In the genomic region with DNA sequence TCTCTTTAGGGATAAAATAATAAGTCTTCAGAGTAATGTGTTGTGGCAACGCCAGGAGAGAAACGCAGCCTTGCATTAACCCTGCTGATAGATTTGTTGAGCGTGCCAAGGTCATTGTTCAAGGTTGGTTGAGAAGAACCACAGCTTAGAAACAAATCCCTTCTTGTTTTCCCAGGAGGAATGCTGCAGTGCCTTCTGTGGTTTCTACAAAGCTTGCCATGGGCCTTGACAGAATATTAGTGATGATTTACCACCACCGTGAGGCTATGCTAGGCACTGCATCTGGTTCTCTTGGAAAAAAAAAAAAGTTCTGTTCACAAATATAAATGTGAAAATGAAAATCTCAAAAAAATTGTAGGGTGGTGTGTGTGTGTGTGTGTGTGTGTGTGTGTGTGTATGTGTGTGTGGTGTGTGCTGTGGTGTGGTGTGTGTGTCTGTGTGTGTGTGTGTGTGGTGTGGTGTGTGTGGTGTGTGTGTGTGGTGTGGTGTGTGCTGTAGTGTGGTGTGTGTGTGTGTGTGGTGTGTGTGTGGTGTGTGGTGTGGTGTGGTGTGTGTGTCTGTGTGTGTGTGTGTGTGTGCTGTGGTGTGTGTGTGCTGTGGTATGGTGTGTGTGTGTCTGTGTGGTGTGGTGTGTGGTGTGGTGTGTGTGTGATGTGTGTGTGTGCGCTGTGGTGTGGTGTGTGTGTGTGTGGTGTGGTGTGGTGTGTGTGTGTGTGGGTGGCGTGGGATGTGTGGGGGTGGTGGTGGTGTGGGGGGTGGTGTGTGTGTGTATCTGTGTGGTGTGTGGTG, we compare ENCODE assay signal across 8 mouse cellular contexts.
DNase-seq lines count a peak whose midpoint lies in the region; ATAC-seq and TF ChIP-seq lines count a peak whose summit lies in the region.

No protein-coding gene starts in this region.

- no peak for TF ChIP-seq POLR2A in cortical plate, adult 2 months (IDR thresholded peaks at IDR 0.05; ENCODE audit: extremely low read depth, insufficient read depth, low read length)
- TF ChIP-seq POLR2A in kidney, adult 2 months (IDR thresholded peaks at IDR 0.05; ENCODE audit: low read depth, low read length) = no peak

- no peak overlapping the region for H3K9ac ChIP-seq in neural tube, embryonic 13.5 days

- no peaks in the 10 kb centered on the region for H3K36me3 ChIP-seq in kidney, adult 2 months (ENCODE audit: control insufficient read depth, insufficient read depth, low read length)
- H3K36me3 ChIP-seq in limb, embryonic 10.5 days = no peaks in the 10 kb centered on the region
- H3K36me3 ChIP-seq in neural tube, embryonic 13.5 days = no peaks in the 10 kb centered on the region

- peak; percentile 59 for DNase-seq in urinary bladder, postnatal 14 days (ENCODE audit: low spot score)
- DNase-seq in urinary bladder, adult 2 months (ENCODE audit: low spot score) = no peak
- peak; percentile 22 for DNase-seq in gonadal fat pad, adult 2 months (ENCODE audit: low read depth)
- DNase-seq in kidney, adult 2 months = peak; percentile 65
- peak; percentile 46 for DNase-seq in limb, embryonic 10.5 days (ENCODE audit: low spot score)
- DNase-seq in T-cell, adult 2 months (ENCODE audit: low spot score) = no peak

- H3K4me3 ChIP-seq in cortical plate, adult 2 months (ENCODE audit: insufficient read depth, low read length) = no peak overlapping the region
- no peak overlapping the region for H3K4me3 ChIP-seq in kidney, adult 2 months (ENCODE audit: insufficient read depth, low read depth, low read length)
- no peak overlapping the region for H3K4me3 ChIP-seq in limb, embryonic 10.5 days
- no peak overlapping the region for H3K4me3 ChIP-seq in neural tube, embryonic 13.5 days

- H3K27ac ChIP-seq in cortical plate, adult 2 months (ENCODE audit: insufficient read depth, low read length) = no peak overlapping the region
- H3K27ac ChIP-seq in kidney, adult 2 months (ENCODE audit: insufficient read depth, low read depth, low read length) = no peak overlapping the region
- no peak overlapping the region for H3K27ac ChIP-seq in limb, embryonic 10.5 days
- no peak overlapping the region; the same call in 1 of the 2 replicates for H3K27ac ChIP-seq in neural tube, embryonic 13.5 days (replicated peaks)

- TF ChIP-seq CTCF in cortical plate, adult 2 months (IDR thresholded peaks at IDR 0.05; ENCODE audit: extremely low read depth, insufficient read depth, low read length) = peak; percentile 64
- peak; percentile 36; the same call in 1 of the 2 replicates for TF ChIP-seq CTCF in kidney, adult 2 months (conservative IDR thresholded peaks at IDR 0.05; ENCODE audit: insufficient read depth, insufficient read length, low read depth, low read length)

- peaks cover 8% of the 10 kb centered on the region; the same call in 1 of the 2 replicates for H3K4me1 ChIP-seq in cortical plate, adult 2 months (ENCODE audit: control insufficient read depth, insufficient read depth, low read length)
- H3K4me1 ChIP-seq in kidney, adult 2 months (ENCODE audit: control insufficient read depth, insufficient read depth, low read length) = no peaks in the 10 kb centered on the region
- H3K4me1 ChIP-seq in limb, embryonic 10.5 days = 0 out of 2 replicates have a peak, but pooled peaks cover 4% of the 10 kb centered on the region
- H3K4me1 ChIP-seq in neural tube, embryonic 13.5 days (replicated peaks) = peaks cover 37% of the 10 kb centered on the region

- H3K9me3 ChIP-seq in limb, embryonic 10.5 days (replicated peaks) = no peaks in the 10 kb centered on the region
- H3K9me3 ChIP-seq in neural tube, embryonic 13.5 days = no peaks in the 10 kb centered on the region

- H3K27me3 ChIP-seq in kidney, adult 2 months (replicated peaks; ENCODE audit: control insufficient read depth, insufficient read depth, low read length) = no peaks in the 10 kb centered on the region
- no peaks in the 10 kb centered on the region for H3K27me3 ChIP-seq in limb, embryonic 10.5 days (ENCODE audit: low read depth, poor library complexity, severe bottlenecking)
- no peaks in the 10 kb centered on the region for H3K27me3 ChIP-seq in neural tube, embryonic 13.5 days

- WGBS in kidney, adult 2 months = 23% methylated on average over 5 of the region's 6 CpGs
- 59% methylated on average over 6 of the region's 6 CpGs for WGBS in limb, embryonic 10.5 days
- 45% methylated on average over 6 of the region's 6 CpGs for WGBS in neural tube, embryonic 13.5 days

- peak; percentile 55 for ATAC-seq in neural tube, embryonic 13.5 days (ENCODE audit: low read depth)

- H3K4me2 ChIP-seq in neural tube, embryonic 13.5 days = no peak overlapping the region

Comparison
In these comparisons a context has a peak if more than half of its experiments do, and no peak if none do; other contexts are left out.
1. DNase-seq: peak in urinary bladder, postnatal 14 days (single experiment), gonadal fat pad, adult 2 months (single experiment), kidney, adult 2 months (single experiment) and limb, embryonic 10.5 days (single experiment); none in urinary bladder, adult 2 months (single experiment) and T-cell, adult 2 months (single experiment).